ENCODE assay signal across 23 mouse cellular contexts in genomic region chr19:32230798-32231197, GRCm38 (mm10).
A peak's percentile ranks its signal among the peaks of the same experiment; 100 is the strongest.
DNase-seq lines count a peak whose midpoint lies in the region; ATAC-seq and TF ChIP-seq lines count a peak whose summit lies in the region.
"Had no signal": no experiment of that assay in that cellular context is flagged by ENCODE, and none has a peak within 500 bp of the region (broad histone marks: within the 10 kb centered on the region; RNA-seq: fewer than 3 reads in every experiment).

No protein-coding gene starts in this region.

- no peaks in the 10 kb centered on the region for H3K9me3 ChIP-seq in embryonic facial prominence, embryonic 14.5 days (ENCODE audit: control insufficient read depth, low read length)
- H3K9me3 ChIP-seq in embryonic facial prominence, embryonic 10.5 days: no peaks in the 10 kb centered on the region
- H3K9me3 ChIP-seq in kidney, postnatal 0 days (replicated peaks; ENCODE audit: low read length): no peaks in the 10 kb centered on the region
- no peaks in the 10 kb centered on the region for H3K9me3 ChIP-seq in kidney, embryonic 15.5 days (replicated peaks)
- H3K9me3 ChIP-seq in lung, embryonic 16.5 days (ENCODE audit: control insufficient read depth, low read length): no peaks in the 10 kb centered on the region
- no peaks in the 10 kb centered on the region for H3K9me3 ChIP-seq in limb, embryonic 15.5 days
- H3K9me3 ChIP-seq: forebrain, embryonic 15.5 days; hindbrain, embryonic 10.5 days; liver, embryonic 12.5 days had no signal

- H3K9ac ChIP-seq in embryonic facial prominence, embryonic 14.5 days (ENCODE audit: low read depth, low read length): no peak overlapping the region
- H3K9ac ChIP-seq in kidney, postnatal 0 days (ENCODE audit: low read depth, low read length): no peak overlapping the region
- no peak overlapping the region for H3K9ac ChIP-seq in kidney, embryonic 15.5 days
- H3K9ac ChIP-seq in lung, embryonic 16.5 days (ENCODE audit: low read length): no peak overlapping the region
- H3K9ac ChIP-seq in limb, embryonic 15.5 days: no peak overlapping the region
- H3K9ac ChIP-seq: forebrain, embryonic 15.5 days; liver, embryonic 12.5 days had no signal

- H3K36me3 ChIP-seq in embryonic facial prominence, embryonic 14.5 days (ENCODE audit: control insufficient read depth, insufficient read depth, low read length): no peaks in the 10 kb centered on the region
- no peaks in the 10 kb centered on the region for H3K36me3 ChIP-seq in embryonic facial prominence, embryonic 10.5 days (replicated peaks)
- H3K36me3 ChIP-seq in kidney, postnatal 0 days (ENCODE audit: insufficient read depth, low read length): no peaks in the 10 kb centered on the region
- no peaks in the 10 kb centered on the region for H3K36me3 ChIP-seq in kidney, embryonic 15.5 days
- no peaks in the 10 kb centered on the region for H3K36me3 ChIP-seq in lung, embryonic 16.5 days (ENCODE audit: control insufficient read depth, insufficient read depth, low read length)
- no peaks in the 10 kb centered on the region for H3K36me3 ChIP-seq in limb, embryonic 15.5 days
- H3K36me3 ChIP-seq: forebrain, embryonic 15.5 days; hindbrain, embryonic 10.5 days had no signal

- no peak overlapping the region for H3K4me2 ChIP-seq in embryonic facial prominence, embryonic 14.5 days (ENCODE audit: low read depth, low read length)
- H3K4me2 ChIP-seq in kidney, postnatal 0 days (ENCODE audit: low read length): no peak overlapping the region
- no peak overlapping the region for H3K4me2 ChIP-seq in kidney, embryonic 15.5 days
- H3K4me2 ChIP-seq in lung, embryonic 16.5 days (ENCODE audit: low read depth, low read length): no peak overlapping the region
- no peak overlapping the region for H3K4me2 ChIP-seq in limb, embryonic 15.5 days
- H3K4me2 ChIP-seq: forebrain, embryonic 15.5 days; liver, embryonic 12.5 days; midbrain, embryonic 11.5 days had no signal

- no peak overlapping the region for H3K4me3 ChIP-seq in embryonic facial prominence, embryonic 14.5 days (ENCODE audit: low read depth, low read length)
- H3K4me3 ChIP-seq in embryonic facial prominence, embryonic 10.5 days: no peak overlapping the region
- H3K4me3 ChIP-seq in kidney, postnatal 0 days (replicated peaks; ENCODE audit: low read depth, low read length): no peak overlapping the region
- H3K4me3 ChIP-seq in kidney, embryonic 15.5 days (replicated peaks): no peak overlapping the region
- H3K4me3 ChIP-seq in lung, embryonic 16.5 days (ENCODE audit: low read length): no peak overlapping the region
- H3K4me3 ChIP-seq in limb, embryonic 15.5 days: no peak overlapping the region
- H3K4me3 ChIP-seq: erythroblast, embryonic 14.5 days; forebrain, embryonic 15.5 days; hindbrain, embryonic 10.5 days; left cerebral cortex, adult 2 months; liver, embryonic 12.5 days had no signal

- peak overlapping the region; percentile 40; the same call in 1 of the 2 replicates for H3K27ac ChIP-seq in embryonic facial prominence, embryonic 14.5 days (replicated peaks; ENCODE audit: low read depth, low read length)
- no peak overlapping the region for H3K27ac ChIP-seq in embryonic facial prominence, embryonic 10.5 days (replicated peaks)
- 0 out of 2 replicates have a peak overlapping the region, but pooled peaks have one; percentile 1 for H3K27ac ChIP-seq in kidney, postnatal 0 days
- no peak overlapping the region for H3K27ac ChIP-seq in kidney, embryonic 15.5 days
- no peak overlapping the region for H3K27ac ChIP-seq in lung, embryonic 16.5 days (ENCODE audit: low read length)
- peak overlapping the region; percentile 12; the same call in 1 of the 2 replicates for H3K27ac ChIP-seq in limb, embryonic 15.5 days
- H3K27ac ChIP-seq: forebrain, embryonic 15.5 days; hindbrain, embryonic 10.5 days; hindbrain, postnatal 0 days; left cerebral cortex, adult 2 months; liver, embryonic 12.5 days; macrophage; stomach, postnatal 0 days had no signal

- no peak for TF ChIP-seq CTCF in kidney, postnatal 0 days (IDR thresholded peaks at IDR 0.05; ENCODE audit: low read depth)

- DNase-seq in embryonic facial prominence, embryonic 14.5 days (ENCODE audit: low spot score): peak; percentile 70
- no peak for DNase-seq in embryonic facial prominence, embryonic 10.5 days (ENCODE audit: low spot score)
- no peak for DNase-seq in kidney, postnatal 0 days (ENCODE audit: low spot score)
- DNase-seq in lung, postnatal 14 days: no peak
- DNase-seq: adrenal gland, adult 2 months; cerebellum, adult 2 months; kidney, adult 11 months; kidney, postnatal 14 days; left cerebral cortex, postnatal 4 days had no signal

- peak; percentile 60; the same call in 1 of the 2 replicates for ATAC-seq in embryonic facial prominence, embryonic 14.5 days (ENCODE audit: low read depth)
- ATAC-seq in kidney, postnatal 0 days (replicated peaks; ENCODE audit: low FRiP score, low read depth): no peak
- no peak for ATAC-seq in kidney, embryonic 15.5 days (replicated peaks; ENCODE audit: low FRiP score)
- 0 out of 2 replicates have a peak, but pooled peaks have one; percentile 49 for ATAC-seq in lung, embryonic 16.5 days (ENCODE audit: low read depth)
- ATAC-seq in limb, embryonic 15.5 days (ENCODE audit: insufficient number of reproducible peaks, low FRiP score, low TSS enrichment, low read depth): no peak
- no peak for ATAC-seq in megakaryocyte-erythroid progenitor cell, adult 5-6 weeks (replicated peaks; ENCODE audit: low FRiP score, low TSS enrichment, poor library complexity, severe bottlenecking)
- ATAC-seq: CD4-positive, CD25-positive, alpha-beta regulatory T cell, adult 4 months; forebrain, embryonic 15.5 days; hindbrain, postnatal 0 days; liver, embryonic 12.5 days had no signal

- 33% methylated on average over 5 of the region's 5 CpGs for WGBS in embryonic facial prominence, embryonic 14.5 days
- WGBS in embryonic facial prominence, embryonic 10.5 days: 79% methylated on average over 5 of the region's 5 CpGs
- 58% methylated on average over 5 of the region's 5 CpGs for WGBS in kidney, postnatal 0 days
- WGBS in kidney, embryonic 15.5 days: 63% methylated on average over 5 of the region's 5 CpGs
- WGBS in lung, embryonic 16.5 days: 45% methylated on average over 5 of the region's 5 CpGs
- WGBS in limb, embryonic 15.5 days: 30% methylated on average over 5 of the region's 5 CpGs

- peaks cover 6% of the 10 kb centered on the region; the same call in 1 of the 2 replicates for H3K4me1 ChIP-seq in embryonic facial prominence, embryonic 14.5 days (ENCODE audit: control insufficient read depth, insufficient read depth, low read length)
- H3K4me1 ChIP-seq in embryonic facial prominence, embryonic 10.5 days: peaks cover 18% of the 10 kb centered on the region
- no peaks in the 10 kb centered on the region for H3K4me1 ChIP-seq in kidney, postnatal 0 days (replicated peaks; ENCODE audit: insufficient read depth, low read length)
- no peaks in the 10 kb centered on the region for H3K4me1 ChIP-seq in kidney, embryonic 15.5 days
- 0 out of 2 replicates have a peak, but pooled peaks cover 2% of the 10 kb centered on the region for H3K4me1 ChIP-seq in lung, embryonic 16.5 days (replicated peaks; ENCODE audit: control insufficient read depth, insufficient read depth, low read length)
- H3K4me1 ChIP-seq in limb, embryonic 15.5 days: peaks cover 14% of the 10 kb centered on the region; the same call in 1 of the 2 replicates
- H3K4me1 ChIP-seq: forebrain, embryonic 15.5 days; hindbrain, embryonic 10.5 days had no signal

- no peaks in the 10 kb centered on the region for H3K27me3 ChIP-seq in embryonic facial prominence, embryonic 14.5 days (replicated peaks; ENCODE audit: control insufficient read depth, insufficient read depth, low read length)
- H3K27me3 ChIP-seq in embryonic facial prominence, embryonic 10.5 days (replicated peaks; ENCODE audit: low read depth, poor library complexity, severe bottlenecking): no peaks in the 10 kb centered on the region
- H3K27me3 ChIP-seq in kidney, postnatal 0 days (ENCODE audit: insufficient read depth, low read length): no peaks in the 10 kb centered on the region
- H3K27me3 ChIP-seq in kidney, embryonic 15.5 days: no peaks in the 10 kb centered on the region
- H3K27me3 ChIP-seq in lung, embryonic 16.5 days (ENCODE audit: control insufficient read depth, insufficient read depth, low read depth, low read length): no peaks in the 10 kb centered on the region
- H3K27me3 ChIP-seq in limb, embryonic 15.5 days: no peaks in the 10 kb centered on the region
- H3K27me3 ChIP-seq: forebrain, embryonic 15.5 days; liver, embryonic 12.5 days had no signal

Comparison
In these comparisons a context has a peak if more than half of its experiments do, and no peak if none do; other contexts are left out.
1. H3K27ac ChIP-seq: peak in embryonic facial prominence, embryonic 14.5 days (single experiment), kidney, postnatal 0 days (single experiment) and limb, embryonic 15.5 days (single experiment); none in embryonic facial prominence, embryonic 10.5 days (single experiment), kidney, embryonic 15.5 days (single experiment) and lung, embryonic 16.5 days (single experiment).
2. ATAC-seq: peak in embryonic facial prominence, embryonic 14.5 days (single experiment) and lung, embryonic 16.5 days (single experiment); none in kidney, postnatal 0 days (single experiment), kidney, embryonic 15.5 days (single experiment), limb, embryonic 15.5 days (single experiment) and megakaryocyte-erythroid progenitor cell, adult 5-6 weeks (single experiment).